In genomic region chr10:68231385-68232182, GRCm38 (mm10) we compare ENCODE assay signal across 10 mouse cellular contexts. TPM values are rescaled to one million over a fixed set of nuclear protein-coding genes. Genes with fewer than 3 reads are reported as not detected.
A peak's percentile ranks its signal among the peaks of the same experiment; 100 is the strongest.
DNase-seq lines count a peak whose midpoint lies in the region; ATAC-seq and TF ChIP-seq lines count a peak whose summit lies in the region.
"Had no signal": no experiment of that assay in that cellular context is flagged by ENCODE, and none has a peak within 500 bp of the region (broad histone marks: within the 10 kb centered on the region; RNA-seq: fewer than 3 reads in every experiment).

No protein-coding gene starts in this region.

- peak; percentile 31; the same call in 1 of the 2 replicates for TF ChIP-seq EP300 in lung, postnatal 0 days (IDR thresholded peaks at IDR 0.05)

- no peak overlapping the region for H3K9ac ChIP-seq in heart, embryonic 15.5 days
- H3K9ac ChIP-seq in lung, postnatal 0 days (replicated peaks; ENCODE audit: low read depth): no peak overlapping the region
- H3K9ac ChIP-seq in intestine, embryonic 14.5 days (ENCODE audit: low read length): no peak overlapping the region
- no peak overlapping the region for H3K9ac ChIP-seq in stomach, embryonic 15.5 days

- no peaks in the 10 kb centered on the region for H3K9me3 ChIP-seq in heart, embryonic 15.5 days (replicated peaks)
- no peaks in the 10 kb centered on the region for H3K9me3 ChIP-seq in lung, postnatal 0 days (ENCODE audit: low read length)
- no peaks in the 10 kb centered on the region for H3K9me3 ChIP-seq in intestine, embryonic 14.5 days (ENCODE audit: control insufficient read depth, low read length)
- H3K9me3 ChIP-seq in stomach, embryonic 15.5 days: no peaks in the 10 kb centered on the region

- H3K27me3 ChIP-seq in heart, embryonic 15.5 days: no peaks in the 10 kb centered on the region
- no peaks in the 10 kb centered on the region for H3K27me3 ChIP-seq in lung, postnatal 0 days (replicated peaks; ENCODE audit: insufficient read depth, low read length)
- no peaks in the 10 kb centered on the region for H3K27me3 ChIP-seq in intestine, embryonic 14.5 days (replicated peaks; ENCODE audit: control insufficient read depth, insufficient read depth, low read length)
- H3K27me3 ChIP-seq in stomach, embryonic 15.5 days (replicated peaks): no peaks in the 10 kb centered on the region

- DNase-seq in heart, adult 9 months (ENCODE audit: low spot score in 2 of 2): no peak
- DNase-seq in lung, postnatal 0 days (ENCODE audit: low spot score): peak; percentile 46
- no peak for DNase-seq in lung, adult 2 months
- DNase-seq in intestine, embryonic 14.5 days (ENCODE audit: low spot score): peak; percentile 70
- DNase-seq in spleen, postnatal 14 days (ENCODE audit: low spot score in 2 of 2): no peak
- no peak for DNase-seq in ovary, postnatal 10 days (ENCODE audit: low spot score)
- DNase-seq: cerebellum, adult 9-10 months; thymus, postnatal 25 days had no signal

- TF ChIP-seq POLR2A in lung, adult 2 months (IDR thresholded peaks at IDR 0.05; ENCODE audit: borderline replicate concordance, extremely low read depth, low read depth, low read length): no peak

- H3K36me3 ChIP-seq in heart, embryonic 15.5 days: peaks cover 9% of the 10 kb centered on the region; the same call in 1 of the 2 replicates
- H3K36me3 ChIP-seq in lung, postnatal 0 days (ENCODE audit: insufficient read depth, low read length): no peaks in the 10 kb centered on the region
- peaks cover 38% of the 10 kb centered on the region for H3K36me3 ChIP-seq in intestine, embryonic 14.5 days (ENCODE audit: control insufficient read depth, insufficient read depth, low read length)
- H3K36me3 ChIP-seq in stomach, embryonic 15.5 days: 0 out of 2 replicates have a peak, but pooled peaks cover 5% of the 10 kb centered on the region

- no peak for ATAC-seq in heart, embryonic 15.5 days (replicated peaks; ENCODE audit: insufficient number of reproducible peaks, insufficient read depth, low FRiP score, low read depth)
- peak; percentile 84 for ATAC-seq in lung, postnatal 0 days
- peak; percentile 93 for ATAC-seq in intestine, embryonic 14.5 days (replicated peaks; ENCODE audit: low FRiP score, low TSS enrichment, low read depth)
- ATAC-seq in stomach, embryonic 15.5 days (ENCODE audit: insufficient read depth, low FRiP score, low read depth): peak; percentile 88

- WGBS in heart, embryonic 15.5 days: 42% methylated on average over 18 of the region's 18 CpGs
- WGBS in lung, postnatal 0 days: 43% methylated on average over 18 of the region's 18 CpGs
- 60% methylated on average over 18 of the region's 18 CpGs for WGBS in lung, adult 2 months
- WGBS in intestine, embryonic 14.5 days: 40% methylated on average over 18 of the region's 18 CpGs
- WGBS in stomach, embryonic 15.5 days: 44% methylated on average over 18 of the region's 18 CpGs

- TF ChIP-seq CTCF in lung, postnatal 0 days (IDR thresholded peaks at IDR 0.05): no peak
- TF ChIP-seq CTCF in lung, adult 2 months (IDR thresholded peaks at IDR 0.05; ENCODE audit: insufficient read depth, low read length): no peak

- peaks cover 22% of the 10 kb centered on the region for H3K4me1 ChIP-seq in heart, embryonic 15.5 days (replicated peaks)
- no peaks in the 10 kb centered on the region for H3K4me1 ChIP-seq in lung, postnatal 0 days (ENCODE audit: insufficient read depth, low read depth, low read length)
- no peaks in the 10 kb centered on the region for H3K4me1 ChIP-seq in lung, adult 2 months (ENCODE audit: control insufficient read depth, insufficient read depth, low read length)
- H3K4me1 ChIP-seq in intestine, embryonic 14.5 days (replicated peaks; ENCODE audit: control insufficient read depth, insufficient read depth, low read length): no peaks in the 10 kb centered on the region; the same call in 1 of the 2 replicates
- H3K4me1 ChIP-seq in stomach, embryonic 15.5 days: no peaks in the 10 kb centered on the region

- peak overlapping the region; percentile 24; the same call in 1 of the 2 replicates for H3K4me2 ChIP-seq in heart, embryonic 15.5 days
- H3K4me2 ChIP-seq in lung, postnatal 0 days (replicated peaks; ENCODE audit: low read depth, low read length): peak overlapping the region; percentile 39
- peak overlapping the region; percentile 22 for H3K4me2 ChIP-seq in intestine, embryonic 14.5 days (ENCODE audit: low read length)
- peak overlapping the region; percentile 34 for H3K4me2 ChIP-seq in stomach, embryonic 15.5 days

- no peak overlapping the region for H3K27ac ChIP-seq in heart, embryonic 15.5 days
- peak overlapping the region; percentile 59 for H3K27ac ChIP-seq in lung, postnatal 0 days (ENCODE audit: low read length)
- peak overlapping the region; percentile 51 for H3K27ac ChIP-seq in intestine, embryonic 14.5 days (ENCODE audit: low read depth)
- H3K27ac ChIP-seq in stomach, embryonic 15.5 days: peak overlapping the region; percentile 79

- no peak overlapping the region for H3K4me3 ChIP-seq in heart, embryonic 15.5 days
- no peak overlapping the region for H3K4me3 ChIP-seq in lung, postnatal 0 days (ENCODE audit: low read depth, low read length)
- H3K4me3 ChIP-seq in lung, adult 2 months (replicated peaks; ENCODE audit: extremely low read depth, low read depth, low read length): no peak overlapping the region
- no peak overlapping the region for H3K4me3 ChIP-seq in intestine, embryonic 14.5 days (ENCODE audit: low read depth, low read length)
- no peak overlapping the region; the same call in 1 of the 2 replicates for H3K4me3 ChIP-seq in stomach, embryonic 15.5 days (replicated peaks)

RNA-seq across cellular contexts. Expression of gene Arid5b, which starts 47.0 kb away (rescaled TPM):
- polyA plus RNA-seq in heart, embryonic 15.5 days (2015; fragmentation: Nextera tagmentation; extraction: Ambion mirVana): 21.5 and 22.7 TPM in 2 replicates
- polyA plus RNA-seq in lung, postnatal 0 days (2015; fragmentation: Nextera tagmentation; extraction: Ambion mirVana): 42.8 and 50.8 TPM in 2 replicates
- 17.7 and 20.1 TPM in 2 replicates for polyA plus RNA-seq in lung, adult 2 months (2012; rRNA removed)
- 34.0 and 35.0 TPM in 2 replicates for polyA plus RNA-seq in intestine, embryonic 14.5 days (2014; fragmentation: Nextera tagmentation; extraction: Ambion mirVana)
- polyA plus RNA-seq in stomach, embryonic 15.5 days (2015; fragmentation: Nextera tagmentation; extraction: Ambion mirVana): 32.3 and 33.1 TPM in 2 replicates

Comparison
In these comparisons a context has a peak if more than half of its experiments do, and no peak if none do; other contexts are left out.
1. DNase-seq: peak in lung, postnatal 0 days (single experiment) and intestine, embryonic 14.5 days (single experiment); none in heart, adult 9 months (0 of 2), lung, adult 2 months (single experiment), spleen, postnatal 14 days (0 of 2) and ovary, postnatal 10 days (single experiment).
2. Peak in every context shown above with its lines, with median percentiles within 50 percentile points of each other: H3K4me2 ChIP-seq.